Mouse (Mus musculus) embryo, embryonic 10.5 days (tissue): ENCODE measurements around the gene Zgrf1.

Experiments used
- DNase-seq: peaks from one replicate; pipeline ENCODE4 v3.0.0-alpha.2; 2015; ENCODE audit warnings: low spot score

Zgrf1 gene

DNA sequence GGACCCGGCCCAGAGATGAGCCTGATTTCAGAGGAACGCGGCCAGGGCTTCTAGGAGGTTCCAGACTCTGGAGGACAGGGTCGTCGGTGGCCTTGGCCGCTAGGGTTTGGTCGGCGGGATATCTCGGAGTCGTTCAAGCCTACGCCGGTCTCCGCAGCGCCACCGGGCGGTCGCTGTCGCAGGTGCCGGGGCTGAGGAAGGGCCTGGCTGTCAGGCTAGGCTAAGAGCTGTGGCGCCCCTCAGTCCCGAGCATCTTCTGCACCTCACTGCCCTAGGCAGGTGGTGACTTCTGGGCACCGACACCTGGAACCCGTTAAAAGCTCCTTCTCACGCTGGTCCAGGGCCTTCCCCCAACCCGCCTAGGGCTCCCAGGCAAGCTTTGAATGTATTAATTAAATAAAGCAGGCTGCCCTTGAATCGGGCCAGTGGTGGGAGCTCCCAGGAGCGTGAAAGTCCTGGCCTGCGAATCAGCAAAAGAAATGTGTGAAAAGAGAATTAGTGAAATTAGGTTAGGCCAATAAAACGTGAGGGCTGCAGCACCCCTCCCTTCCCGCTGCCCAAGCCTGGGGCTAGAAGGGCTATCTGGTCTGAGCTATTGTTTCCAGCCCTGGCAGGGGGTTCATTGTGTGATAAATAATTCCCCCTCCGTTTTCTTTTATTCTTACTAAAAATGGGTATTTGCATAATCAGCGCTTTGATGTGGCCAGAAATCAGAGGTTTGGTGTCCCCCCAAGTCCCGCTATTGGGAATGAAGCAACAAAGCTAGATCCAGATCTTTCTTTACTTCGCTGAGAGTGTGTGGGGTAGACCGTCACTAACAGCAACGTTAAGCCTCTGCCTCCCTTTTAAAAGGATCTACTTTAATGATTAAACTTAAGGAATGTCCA lies 86.8 kb downstream of the Zgrf1 start:
- DNase-seq, result peak; percentile 87

DNA sequence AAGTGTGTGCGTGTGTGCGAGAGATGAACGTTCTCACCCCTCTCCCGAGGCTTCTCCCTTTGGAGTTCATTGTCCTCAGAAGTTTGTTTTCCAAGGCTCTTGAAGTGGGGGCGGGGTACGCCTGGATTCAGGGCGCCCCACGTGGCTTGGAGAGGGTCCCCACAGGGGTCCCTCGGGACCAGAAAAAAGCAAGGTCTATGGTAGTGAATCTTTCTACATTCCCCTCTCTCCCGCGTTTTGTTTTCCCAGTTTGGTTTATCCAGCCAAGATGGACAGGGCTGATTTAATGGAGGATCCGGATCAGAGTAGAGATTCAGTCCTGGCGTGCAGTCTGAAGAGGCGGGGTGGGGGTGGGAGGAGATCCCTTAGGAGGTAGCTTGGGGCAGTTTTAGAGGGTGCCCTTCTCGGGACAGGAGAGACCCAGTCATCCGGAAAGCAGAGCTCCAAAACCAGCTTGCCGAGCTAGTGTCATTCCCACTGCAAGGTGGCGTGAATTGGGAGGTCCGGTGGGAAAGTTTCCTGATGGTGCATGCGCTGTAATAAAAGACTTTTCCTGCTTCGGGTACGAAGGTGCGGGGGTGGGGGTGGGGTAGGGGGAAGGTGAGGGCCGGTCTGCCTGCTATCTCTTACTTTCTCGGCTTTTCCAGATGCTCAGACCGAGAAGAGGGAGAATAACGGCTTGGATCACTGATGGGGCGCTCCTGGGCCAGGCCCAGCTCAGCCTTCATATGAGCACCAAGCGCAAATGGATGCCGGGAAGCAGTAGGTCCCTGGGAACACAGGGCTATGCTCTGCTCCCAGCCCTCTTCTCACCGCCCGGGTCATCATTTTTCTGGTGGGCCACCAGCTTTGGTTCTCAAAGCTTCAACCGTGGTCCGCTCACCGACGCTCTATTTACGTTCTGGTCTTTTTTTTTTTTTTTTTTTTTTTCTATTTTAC lies 87.7 kb downstream of the Zgrf1 start:
- DNase-seq, result no peak

DNA sequence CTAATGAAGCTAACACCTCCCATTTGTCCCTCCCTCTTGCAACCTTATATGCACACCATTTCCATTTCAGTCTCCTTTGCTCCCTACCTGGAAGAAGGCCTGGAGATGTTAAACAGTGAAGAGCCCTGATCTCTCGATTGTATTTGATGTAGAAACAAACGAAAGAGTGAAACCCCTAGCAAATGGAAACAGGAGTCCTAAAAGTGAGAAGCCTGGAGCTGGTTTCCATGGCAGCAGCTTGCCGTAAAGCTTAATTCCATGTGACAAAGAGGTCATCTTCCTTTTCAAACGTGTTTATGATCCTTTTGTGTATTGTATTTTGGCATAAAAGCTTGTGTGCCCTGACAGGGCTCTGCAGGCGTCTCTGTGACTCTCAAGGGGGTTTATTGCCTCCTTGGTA lies 88.9 kb downstream of the Zgrf1 start:
- peak; percentile 60 for DNase-seq

DNA sequence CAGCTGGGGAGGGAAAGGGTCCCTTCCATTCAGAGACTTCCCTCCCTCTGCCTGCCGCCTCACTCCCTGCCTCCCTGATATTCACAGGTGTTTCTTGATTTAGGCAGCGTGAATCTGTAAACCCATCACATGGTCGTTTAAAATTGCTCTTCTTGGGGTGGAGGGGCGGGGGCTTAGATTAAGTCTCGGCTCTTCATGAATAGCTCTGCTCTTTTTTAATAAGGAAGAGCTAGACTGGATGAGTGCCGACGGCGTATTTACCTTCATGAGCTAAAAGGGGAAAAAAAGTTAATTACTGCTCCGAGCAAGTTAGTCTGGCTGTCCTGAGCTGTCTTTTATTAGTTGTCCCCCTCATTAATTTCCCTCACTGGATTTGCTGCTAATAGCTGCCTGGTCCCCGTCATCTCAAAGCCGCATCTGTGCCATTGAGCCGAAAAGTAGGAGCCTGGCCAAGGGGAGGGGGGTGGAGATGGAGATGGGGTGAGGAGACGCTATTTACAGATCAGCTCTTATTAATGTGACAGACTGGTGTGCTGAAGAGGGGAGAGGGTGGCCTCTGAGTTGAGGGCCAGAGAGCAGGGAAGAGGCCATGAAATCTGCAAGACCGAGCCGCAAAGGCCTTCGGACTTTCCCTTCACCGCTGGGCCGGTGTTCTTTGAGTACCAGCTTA lies 93.0 kb downstream of the Zgrf1 start:
- no peak for DNase-seq

DNA sequence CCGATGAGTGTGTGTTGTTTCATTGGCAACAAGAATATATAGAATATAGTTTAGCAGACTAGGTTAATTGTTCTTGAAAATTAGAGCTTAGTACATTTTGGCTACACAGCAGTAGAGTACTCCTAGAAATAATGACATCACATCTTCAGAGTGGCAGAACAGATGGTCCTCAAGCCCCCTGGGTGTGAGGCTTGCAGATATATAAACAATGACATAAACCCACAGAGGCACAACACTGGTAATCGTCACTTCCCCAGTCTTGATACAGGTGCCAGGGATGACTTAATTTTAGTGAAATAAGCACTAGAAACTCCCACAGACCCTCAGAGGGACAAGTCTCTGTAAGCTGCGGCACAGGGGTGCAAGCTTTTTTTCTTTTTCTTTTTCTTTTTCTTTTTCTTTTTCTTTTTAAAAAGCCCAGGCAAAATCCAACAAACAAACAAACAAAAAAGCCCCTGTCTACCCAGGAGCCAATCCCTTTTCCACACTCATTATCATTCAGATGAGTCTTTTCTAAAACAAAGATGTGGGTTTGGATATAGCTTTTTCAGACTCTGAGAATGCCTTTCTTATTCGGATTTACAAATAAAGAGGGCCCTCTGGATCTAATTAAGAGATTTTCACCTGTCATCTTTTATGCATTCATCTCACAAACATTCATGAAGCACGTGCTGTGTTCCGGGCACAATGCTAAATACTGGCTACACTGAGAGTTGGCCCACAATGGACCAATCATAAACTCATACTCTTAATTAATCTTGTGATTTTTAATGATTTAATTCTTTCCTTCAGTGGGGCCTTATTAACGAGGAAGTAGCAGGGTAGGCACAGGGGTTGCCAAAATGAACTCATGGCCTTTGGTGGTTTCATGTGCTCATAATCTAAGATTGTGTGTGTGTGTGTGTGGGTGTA lies 98.7 kb downstream of the Zgrf1 start:
- no peak for DNase-seq

DNA sequence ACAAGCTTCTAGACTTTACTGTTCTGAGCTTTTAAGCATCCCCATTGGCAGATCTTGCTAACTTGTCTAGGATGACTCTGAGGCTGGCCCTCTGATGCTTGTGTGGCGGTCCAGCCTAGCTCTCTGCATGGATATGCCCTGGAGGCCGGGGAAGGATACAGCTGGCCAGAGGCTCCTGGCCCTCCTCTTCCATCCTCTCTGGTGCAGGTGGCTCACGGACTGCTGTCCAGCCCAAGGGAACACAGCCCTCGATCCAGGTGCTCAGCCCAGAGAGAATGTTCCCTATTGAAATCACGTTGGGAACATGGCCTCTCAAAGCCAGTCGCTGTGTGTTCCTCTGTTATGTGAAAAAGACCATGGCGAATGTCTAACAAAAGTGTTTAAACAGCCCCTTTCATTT lies 107.4 kb downstream of the Zgrf1 start:
- DNase-seq, result peak; percentile 23

DNA sequence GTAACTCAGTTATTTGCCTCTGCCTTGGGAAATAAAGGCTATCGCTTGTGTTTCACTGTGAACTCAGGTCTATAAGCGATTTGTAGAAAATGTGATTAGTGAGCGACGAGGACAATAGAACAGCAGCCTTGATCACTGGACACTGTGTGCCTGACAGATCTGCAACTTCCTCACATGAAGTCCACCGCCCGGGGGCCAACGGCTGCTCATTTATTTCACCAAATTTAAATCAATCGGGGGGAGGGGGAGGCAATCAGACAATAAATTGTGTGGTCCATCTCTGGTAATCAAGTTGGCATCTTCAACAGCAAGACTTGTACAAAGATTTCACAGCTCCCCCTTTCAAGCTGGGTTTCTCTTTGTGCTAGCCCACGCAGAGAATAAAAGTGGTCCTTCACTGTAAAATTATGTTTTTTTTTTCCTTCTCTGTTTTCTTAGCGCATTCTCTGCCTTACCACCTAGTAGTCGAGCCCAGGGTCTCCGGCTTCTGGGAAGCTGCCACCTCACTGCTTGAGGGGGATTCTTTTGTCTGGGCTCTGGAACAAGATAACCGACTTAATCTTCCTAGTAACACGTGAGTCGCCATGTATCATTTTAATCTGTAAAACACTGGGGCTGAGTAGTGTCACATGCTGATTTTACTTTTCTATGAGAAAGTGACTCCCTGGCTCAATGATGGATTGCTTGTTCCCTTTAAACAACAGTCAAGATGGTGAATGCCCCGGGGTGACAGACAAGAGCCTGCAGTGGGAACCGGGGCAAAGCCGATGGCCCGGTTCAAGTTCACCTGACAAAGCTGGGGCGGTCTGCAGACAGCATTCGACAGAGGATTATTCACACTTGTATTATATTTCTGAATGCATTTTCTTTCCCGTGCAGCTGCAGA lies 108.6 kb downstream of the Zgrf1 start:
- DNase-seq, result peak; percentile 48
